Mouse (Mus musculus): ENCODE results near the gene Fabp7. TPM values are rescaled to one million over a fixed set of nuclear protein-coding genes. Genes with fewer than 3 reads are reported as not detected.

Gene Fabp7
- total RNA-seq, 2 experiments from 2014 or later: 1.4 to 1.6 TPM

GRCm38 (mm10) chr10:57799486-57799885 lies 14.8 kb downstream of the Fabp7 start:
- DNase-seq: no peak

- no peak for DNase-seq
These were observed 23.1 kb downstream of the Fabp7 start for GRCm38 (mm10) chr10:57807754-57808153.

GRCm38 (mm10) chr10:57812161-57812856 lies 27.6 kb downstream of the Fabp7 start:
- DNase-seq: no peak

GRCm38 (mm10) chr10:57814295-57814694 lies 29.6 kb downstream of the Fabp7 start:
- DNase-seq: no peak

- no peak for DNase-seq
These were observed 31.2 kb downstream of the Fabp7 start for GRCm38 (mm10) chr10:57815869-57816268.

- no peak for DNase-seq
These were observed 34.5 kb downstream of the Fabp7 start for GRCm38 (mm10) chr10:57819209-57819608.

- DNase-seq: no peak
These were observed 37.8 kb downstream of the Fabp7 start for GRCm38 (mm10) chr10:57822473-57822872.

GRCm38 (mm10) chr10:57828649-57829048 lies 44.0 kb downstream of the Fabp7 start:
- no peak for DNase-seq

- DNase-seq: no peak
These were observed 44.9 kb downstream of the Fabp7 start for GRCm38 (mm10) chr10:57829621-57830020.

- DNase-seq: no peak
These were observed 50.4 kb downstream of the Fabp7 start for GRCm38 (mm10) chr10:57835094-57835493.

GRCm38 (mm10) chr10:57835982-57836381 lies 51.3 kb downstream of the Fabp7 start:
- no peak for DNase-seq

Other genes starting within 250 kb of the Fabp7 start
- under 1 TPM; 0.07 to 0.79 TPM for gene Pkib, start 152.9 kb upstream of the Fabp7 start, total RNA-seq (2021)
- 10 to 100 TPM; 39.5 to 47.0 TPM for gene Smpdl3a, start 9.5 kb downstream of the Fabp7 start, total RNA-seq (2021)

Measured in adrenal gland, postnatal 36 days (tissue).